Mouse (Mus musculus): ENCODE results near the gene Tap2.

- TF ChIP-seq CTCF (IDR thresholded peaks at IDR 0.05; ENCODE audit: insufficient read depth, low read depth, low read length) (no peak), POLR2A (IDR thresholded peaks at IDR 0.05; ENCODE audit: insufficient read depth, low read depth, low read length) (no peak)
Observed at GRCm38 (mm10) chr17:34211746-34212365, 8.5 kb downstream of the Tap2 start.
